In the genomic region with DNA sequence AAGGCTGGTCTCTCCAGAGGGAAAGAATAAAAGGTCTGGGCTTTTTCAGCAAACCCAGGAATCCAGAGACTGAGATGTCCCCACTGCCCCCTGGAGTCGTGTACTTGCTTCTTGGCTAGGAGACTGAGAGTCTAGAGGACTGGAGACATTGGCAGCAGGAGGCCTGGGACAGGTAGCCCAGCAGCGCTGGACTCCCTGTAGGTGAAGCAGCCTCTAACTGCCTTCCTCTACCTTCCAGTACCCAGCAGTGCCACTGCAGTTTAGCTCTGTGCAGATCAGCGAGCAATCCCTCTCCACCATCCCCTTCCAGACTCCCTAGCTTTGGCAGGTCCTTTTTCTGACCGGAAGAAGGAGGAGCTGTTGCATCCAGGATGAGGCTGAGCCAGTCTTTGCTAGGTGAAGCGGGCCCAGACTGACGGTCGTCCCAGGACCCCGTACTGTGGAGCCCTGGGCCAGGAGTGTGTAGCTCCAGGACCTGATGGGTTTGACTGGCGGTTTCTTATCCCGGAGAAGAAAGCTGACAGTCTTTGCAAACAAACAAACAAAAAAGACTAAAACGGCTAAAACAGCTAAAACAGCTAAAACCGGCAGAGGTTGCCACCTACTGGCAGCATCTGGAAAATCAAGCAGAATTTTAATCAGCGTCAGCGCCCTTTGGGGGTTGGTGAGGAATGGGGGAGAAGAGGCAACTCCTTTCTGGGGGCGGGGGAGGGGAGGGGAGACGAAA, we compare ENCODE assay signal across 8 mouse cellular contexts. TPM values are rescaled to one million over a fixed set of nuclear protein-coding genes. Genes with fewer than 3 reads are reported as not detected.
DNase-seq lines count a peak whose midpoint lies in the region; ATAC-seq lines count a peak whose summit lies in the region.

No protein-coding gene starts in this region.

- peak overlapping the region; percentile 88 for H3K27ac ChIP-seq in limb, embryonic 10.5 days
- peak overlapping the region; percentile 67; the same call in 1 of the 2 replicates for H3K27ac ChIP-seq in midbrain, embryonic 12.5 days (replicated peaks)

- H3K9me3 ChIP-seq in limb, embryonic 10.5 days (replicated peaks): no peaks in the 10 kb centered on the region
- H3K9me3 ChIP-seq in midbrain, embryonic 12.5 days: no peaks in the 10 kb centered on the region

- peak overlapping the region; percentile 72 for H3K9ac ChIP-seq in midbrain, embryonic 12.5 days (replicated peaks)

- no peaks in the 10 kb centered on the region for H3K27me3 ChIP-seq in limb, embryonic 10.5 days (ENCODE audit: low read depth, poor library complexity, severe bottlenecking)
- H3K27me3 ChIP-seq in midbrain, embryonic 12.5 days: no peaks in the 10 kb centered on the region

- no peaks in the 10 kb centered on the region for H3K36me3 ChIP-seq in limb, embryonic 10.5 days
- no peaks in the 10 kb centered on the region for H3K36me3 ChIP-seq in midbrain, embryonic 12.5 days

- H3K4me3 ChIP-seq in limb, embryonic 10.5 days: peak overlapping the region; percentile 59
- H3K4me3 ChIP-seq in midbrain, embryonic 12.5 days: peak overlapping the region; percentile 55

- peak overlapping the region; percentile 59 for H3K4me2 ChIP-seq in midbrain, embryonic 12.5 days (replicated peaks)

- peak; percentile 91 for ATAC-seq in midbrain, embryonic 12.5 days (ENCODE audit: low FRiP score, low read depth)

- peak; percentile 15 to 51 for DNase-seq in urinary bladder, adult 18-20 months (ENCODE audit: low spot score in 2 of 2)
- DNase-seq in urinary bladder, postnatal 10 days (ENCODE audit: low spot score): no peak
- peak; percentile 75 for DNase-seq in embryo, embryonic 9.5 days (ENCODE audit: extremely low spot score)
- peak; percentile 94 for DNase-seq in heart, adult 11 months
- DNase-seq in kidney, adult 11 months: peak; percentile 56
- DNase-seq in limb, embryonic 10.5 days (ENCODE audit: low spot score): peak; percentile 74
- DNase-seq in spleen, adult 12 weeks (ENCODE audit: low spot score): peak; percentile 6

- H3K4me1 ChIP-seq in limb, embryonic 10.5 days: peaks cover 5% of the 10 kb centered on the region
- H3K4me1 ChIP-seq in midbrain, embryonic 12.5 days: peaks cover 4% of the 10 kb centered on the region

- WGBS in limb, embryonic 10.5 days: under 1% methylated on average over 16 of the region's 16 CpGs
- 1% methylated on average over 15 of the region's 16 CpGs for WGBS in midbrain, embryonic 12.5 days

RNA-seq across cellular contexts. Expression of a gene that starts 32.7 kb away (rescaled TPM):
- polyA plus RNA-seq in limb, embryonic 10.5 days (2016; fragmentation: Nextera tagmentation; extraction: Ambion mirVana): 4.4 and 5.1 TPM in 2 replicates
- polyA plus RNA-seq in midbrain, embryonic 12.5 days (2016; fragmentation: Nextera tagmentation; extraction: Ambion mirVana): 16.1 and 21.3 TPM in 2 replicates
